Mouse (Mus musculus) heart, embryonic 12.5 days (tissue): Measurements from ENCODE around the gene Acp2. TPM values are rescaled to one million over a fixed set of nuclear protein-coding genes. Genes with fewer than 3 reads are reported as not detected.
A peak's percentile ranks its signal among the peaks of the same experiment; 100 is the strongest.

Experiments used
- ATAC-seq: fragments of 200-750 bp; cut with Nextera tagmentation; 2 replicates; pipeline ENCODE4 v1.8.0; 2017; ENCODE audit warnings: moderate TSS enrichment, moderate library complexity; ENCODE audit not compliant: insufficient number of reproducible peaks, low FRiP score
- H3K27ac ChIP-seq: fragments of 300-500 bp; sonication (generic); 2 replicates; pipeline ENCODE4 v1.5.1; 2016; ENCODE audit warnings: mild to moderate bottlenecking, moderate library complexity; ENCODE audit not compliant: poor library complexity, severe bottlenecking
- H3K27me3 ChIP-seq: fragments of 300-500 bp; sonication (generic); replicated peaks from 2 replicates; pipeline ENCODE4 v1.6.1; 2016; ENCODE audit warnings: mild to moderate bottlenecking, moderate library complexity
- H3K36me3 ChIP-seq: fragments of 300-500 bp; sonication (generic); 2 replicates; pipeline ENCODE4 v1.6.1; 2016; ENCODE audit warnings: mild to moderate bottlenecking, moderate library complexity
- H3K4me1 ChIP-seq: fragments of 300-500 bp; sonication (generic); replicated peaks from 2 replicates; pipeline ENCODE4 v1.6.1; 2016; ENCODE audit warnings: mild to moderate bottlenecking
- H3K4me2 ChIP-seq: fragments of 300-500 bp; sonication (generic); 2 replicates; pipeline ENCODE4 v1.6.1; 2016; ENCODE audit warnings: mild to moderate bottlenecking, moderate library complexity
- H3K4me3 ChIP-seq: fragments of 300-500 bp; sonication (generic); 2 replicates; pipeline ENCODE4 v1.5.1; 2016; ENCODE audit warnings: mild to moderate bottlenecking
- H3K9ac ChIP-seq: fragments of 300-500 bp; sonication (generic); 2 replicates; pipeline ENCODE4 v1.6.1; 2016; ENCODE audit warnings: mild to moderate bottlenecking, moderate library complexity
- H3K9me3 ChIP-seq: fragments of 300-500 bp; sonication (generic); replicated peaks from 2 replicates; pipeline ENCODE4 v1.6.1; 2016; ENCODE audit warnings: mild to moderate bottlenecking, moderate library complexity
- WGBS: fragments of 180-500 bp; shearing (Covaris S2); methylation state at CpG from one replicate; pipeline ENCODE4 v1.1.7; 2016; 5-methylcytosine and 5-hydroxymethylcytosine counted together
- polyA plus RNA-seq: library from polyadenylated mRNA; unstranded; fragments of >200 nt; fragmentation: Nextera tagmentation; extraction: Ambion mirVana; gene quantifications from 2 replicates; pipeline ENCODE4 v1.2.1, GENCODE M21; 2016

The Acp2 gene
- polyA plus RNA-seq, 1 experiment from 2014 or later = 22.3 TPM

DNA sequence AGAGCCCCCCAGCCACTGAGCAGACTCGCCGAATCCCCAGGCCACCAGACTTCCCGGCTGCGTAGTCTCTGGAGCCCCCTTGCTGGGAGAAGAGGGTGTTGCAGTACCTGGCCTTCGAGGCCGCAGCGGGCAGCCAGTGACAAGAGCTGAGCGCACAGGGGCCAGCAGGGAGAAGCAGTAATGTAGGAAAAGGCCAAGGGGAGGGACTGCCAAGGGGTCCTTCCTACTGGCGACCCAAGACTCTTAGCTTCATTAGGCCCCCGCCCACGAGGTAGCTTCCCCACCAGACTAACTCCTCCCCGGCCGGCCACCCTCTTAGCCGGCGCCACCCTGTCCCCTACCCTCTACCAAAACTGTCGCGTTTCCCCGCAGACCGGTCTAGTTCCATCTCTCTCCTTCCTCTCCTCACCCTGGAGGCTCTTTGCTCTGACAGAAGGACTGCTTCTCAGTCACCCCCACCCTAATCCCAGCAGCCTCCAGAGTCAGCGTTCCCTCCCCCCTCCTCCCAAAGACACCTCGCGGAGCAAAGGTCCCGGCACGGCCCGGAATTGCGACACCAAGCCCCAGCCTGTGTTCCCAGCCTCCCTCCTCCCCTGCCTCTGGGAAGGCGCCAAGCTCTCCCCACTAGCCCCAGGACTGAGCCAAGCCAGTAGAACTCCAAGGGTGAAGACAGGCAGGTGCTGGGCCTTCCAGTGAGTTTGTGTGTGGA, 7.9 kb upstream of the Acp2 start:
- peaks cover 8% of the 10 kb centered on the region for H3K4me1 ChIP-seq
- no peaks in the 10 kb centered on the region for H3K9me3 ChIP-seq
- peak overlapping the region; percentile 67 for H3K9ac ChIP-seq
- H3K27me3 ChIP-seq = no peaks in the 10 kb centered on the region
- peak; percentile 82 for ATAC-seq
- peak overlapping the region; percentile 40 for H3K4me3 ChIP-seq
- H3K36me3 ChIP-seq = no peaks in the 10 kb centered on the region
- H3K27ac ChIP-seq = no peak overlapping the region
- 1% methylated on average over 27 of the region's 27 CpGs for WGBS
- H3K4me2 ChIP-seq = peak overlapping the region; percentile 76

DNA sequence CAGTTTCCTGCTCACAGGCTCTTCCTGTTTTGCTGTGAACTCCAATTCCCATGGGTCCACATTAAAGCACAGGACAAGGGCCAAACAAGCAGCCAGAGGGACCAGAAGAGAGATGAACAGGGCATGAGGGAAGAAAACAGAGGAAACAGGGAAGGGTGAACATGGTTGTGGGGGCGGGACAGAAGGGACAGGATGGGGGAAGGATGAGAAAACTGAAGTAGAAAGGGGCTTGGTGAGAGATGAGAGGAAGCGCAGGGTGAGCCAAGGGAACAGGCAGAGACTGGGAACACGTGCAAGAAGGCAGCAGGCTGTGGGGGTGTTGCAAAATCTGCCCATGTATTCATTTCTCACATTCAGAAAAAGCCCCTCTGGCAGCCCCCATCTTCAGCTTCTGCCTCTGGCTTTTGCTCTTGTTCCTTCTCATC, 6.1 kb upstream of the Acp2 start:
- Histone ChIP-seq H3K9ac (no peak overlapping the region), H3K27ac (no peak overlapping the region), H3K36me3 (no peaks in the 10 kb centered on the region), H3K4me3 (no peak overlapping the region), H3K4me2 (no peak overlapping the region), H3K9me3 (no peaks in the 10 kb centered on the region), H3K4me1 (peaks cover 11% of the 10 kb centered on the region), H3K27me3 (no peaks in the 10 kb centered on the region)
- WGBS = 47% methylated on average over 3 of the region's 3 CpGs
- no peak for ATAC-seq

- ATAC-seq = no peak
- Histone ChIP-seq H3K27me3 (no peaks in the 10 kb centered on the region), H3K4me2 (no peak overlapping the region)
These were observed 3.8 kb upstream of the Acp2 start for GRCm38 (mm10) chr2:91198888-91199287.

DNA sequence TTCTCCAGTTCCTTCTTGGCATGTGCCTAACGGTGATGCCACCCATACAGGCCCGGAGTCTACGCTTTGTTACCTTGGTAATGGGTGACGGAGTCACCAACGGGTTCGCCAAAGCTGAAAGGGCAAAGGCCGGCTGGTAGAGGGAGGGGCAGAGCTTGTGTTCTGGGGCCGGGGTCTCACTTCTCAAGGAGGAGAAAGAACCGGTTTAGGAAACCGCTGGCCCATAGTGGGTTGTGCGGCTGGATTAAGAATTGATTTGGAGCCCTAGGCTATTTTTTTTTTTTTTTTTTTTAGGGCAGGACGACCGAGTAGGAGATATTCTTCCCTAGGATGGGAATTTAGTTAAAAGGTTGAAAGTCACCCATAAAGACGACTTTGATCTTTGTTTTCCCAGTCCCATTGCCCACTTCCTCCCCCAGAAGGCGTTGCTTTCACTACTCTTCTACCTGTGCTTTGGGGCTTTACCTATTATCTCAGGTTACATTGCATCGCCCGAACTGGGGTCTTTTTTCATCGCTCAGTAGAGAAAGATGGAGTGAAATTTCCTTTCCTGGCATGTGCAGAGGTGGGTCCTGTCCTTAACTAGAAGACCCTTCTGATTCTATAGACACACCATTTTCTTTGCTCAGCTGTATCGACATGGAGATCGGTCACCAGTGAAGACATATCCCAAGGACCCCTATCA, 429 bp downstream of the Acp2 start:
- Histone ChIP-seq H3K4me1 (peaks cover 16% of the 10 kb centered on the region), H3K27ac (peak overlapping the region; percentile 95; the same call in 1 of the 2 replicates), H3K9ac (peak overlapping the region; percentile 75), H3K4me3 (peak overlapping the region; percentile 64), H3K4me2 (peak overlapping the region; percentile 75), H3K9me3 (no peaks in the 10 kb centered on the region), H3K36me3 (peaks cover 32% of the 10 kb centered on the region), H3K27me3 (no peaks in the 10 kb centered on the region)
- ATAC-seq = no peak; the same call in 1 of the 2 replicates
- WGBS = 13% methylated on average over 20 of the region's 20 CpGs

More at GRCm38 (mm10) chr2:91198888-91199287, 3.8 kb upstream of the Acp2 start:
- Histone ChIP-seq H3K9ac (no peak overlapping the region), H3K36me3 (no peaks in the 10 kb centered on the region), H3K27ac (no peak overlapping the region), H3K4me3 (no peak overlapping the region), H3K9me3 (no peaks in the 10 kb centered on the region), H3K4me1 (peaks cover 21% of the 10 kb centered on the region)
- WGBS = 77% methylated on average over 3 of the region's 3 CpGs

GRCm38 (mm10) chr2:91206254-91206775, 3.6 kb downstream of the Acp2 start:
- Histone ChIP-seq H3K27ac (no peak overlapping the region), H3K27me3 (no peaks in the 10 kb centered on the region), H3K4me3 (no peak overlapping the region), H3K36me3 (peaks cover 60% of the 10 kb centered on the region), H3K9ac (no peak overlapping the region), H3K4me2 (no peak overlapping the region), H3K9me3 (no peaks in the 10 kb centered on the region), H3K4me1 (peaks cover 16% of the 10 kb centered on the region)
- ATAC-seq = no peak
- 88% methylated on average over 9 of the region's 9 CpGs for whole genome bisulfite sequencing

GRCm38 (mm10) chr2:91213311-91213710, 10.6 kb downstream of the Acp2 start:
- no peak for ATAC-seq
- H3K27me3 ChIP-seq = no peaks in the 10 kb centered on the region
- no peak overlapping the region for H3K27ac ChIP-seq
- no peaks in the 10 kb centered on the region for H3K4me1 ChIP-seq
- no peak overlapping the region for H3K9ac ChIP-seq
- no peak overlapping the region for H3K4me3 ChIP-seq
- H3K9me3 ChIP-seq = no peaks in the 10 kb centered on the region
- H3K36me3 ChIP-seq = peaks cover 62% of the 10 kb centered on the region
- no peak overlapping the region for H3K4me2 ChIP-seq

DNA sequence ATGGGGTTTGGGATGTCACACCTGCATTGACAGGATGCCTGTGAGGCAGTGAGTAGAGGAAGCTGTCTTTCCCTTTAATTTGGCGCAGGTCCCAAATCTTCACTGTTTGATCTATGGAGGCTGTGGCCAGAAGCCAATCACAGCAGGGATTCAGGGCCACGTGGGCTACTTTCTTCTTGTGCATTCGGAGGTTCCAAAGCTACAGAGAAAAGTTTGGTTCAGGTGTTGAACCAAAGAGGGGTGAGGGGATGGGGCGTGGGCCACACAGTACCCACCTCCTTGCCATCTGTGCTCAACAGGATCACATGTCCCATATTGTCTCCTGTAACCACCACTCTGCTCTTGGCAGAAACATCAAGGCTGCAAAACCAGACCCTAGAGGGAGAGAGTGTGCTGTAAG, 14.3 kb downstream of the Acp2 start:
- peaks cover 29% of the 10 kb centered on the region for H3K36me3 ChIP-seq
- no peaks in the 10 kb centered on the region for H3K9me3 ChIP-seq
- WGBS = 64% methylated on average over 4 of the region's 4 CpGs
- H3K27ac ChIP-seq = no peak overlapping the region
- no peaks in the 10 kb centered on the region for H3K4me1 ChIP-seq
- no peak overlapping the region for H3K4me3 ChIP-seq
- no peaks in the 10 kb centered on the region for H3K27me3 ChIP-seq
- no peak for ATAC-seq
- no peak overlapping the region for H3K9ac ChIP-seq
- no peak overlapping the region for H3K4me2 ChIP-seq

- H3K4me2 ChIP-seq = no peak overlapping the region
- H3K27me3 ChIP-seq = no peaks in the 10 kb centered on the region
- H3K9me3 ChIP-seq = no peaks in the 10 kb centered on the region
- no peak overlapping the region for H3K4me3 ChIP-seq
- H3K36me3 ChIP-seq = peaks cover 5% of the 10 kb centered on the region; the same call in 1 of the 2 replicates
- no peak for ATAC-seq
- H3K4me1 ChIP-seq = no peaks in the 10 kb centered on the region
- 92% methylated on average over 3 of the region's 3 CpGs for WGBS
- no peak overlapping the region for H3K9ac ChIP-seq
- no peak overlapping the region for H3K27ac ChIP-seq
These were observed 17.8 kb downstream of the Acp2 start for GRCm38 (mm10) chr2:91220501-91220900.

- ATAC-seq = no peak
- H3K36me3 ChIP-seq = no peaks in the 10 kb centered on the region
- no peaks in the 10 kb centered on the region for H3K9me3 ChIP-seq
- H3K9ac ChIP-seq = no peak overlapping the region
- H3K4me1 ChIP-seq = no peaks in the 10 kb centered on the region
- no peak overlapping the region for H3K4me3 ChIP-seq
- WGBS = 66% methylated on average over 2 of the region's 2 CpGs
- H3K27me3 ChIP-seq = no peaks in the 10 kb centered on the region
- no peak overlapping the region for H3K4me2 ChIP-seq
- H3K27ac ChIP-seq = no peak overlapping the region
These were observed 20.9 kb downstream of the Acp2 start for GRCm38 (mm10) chr2:91223614-91224013.

DNA sequence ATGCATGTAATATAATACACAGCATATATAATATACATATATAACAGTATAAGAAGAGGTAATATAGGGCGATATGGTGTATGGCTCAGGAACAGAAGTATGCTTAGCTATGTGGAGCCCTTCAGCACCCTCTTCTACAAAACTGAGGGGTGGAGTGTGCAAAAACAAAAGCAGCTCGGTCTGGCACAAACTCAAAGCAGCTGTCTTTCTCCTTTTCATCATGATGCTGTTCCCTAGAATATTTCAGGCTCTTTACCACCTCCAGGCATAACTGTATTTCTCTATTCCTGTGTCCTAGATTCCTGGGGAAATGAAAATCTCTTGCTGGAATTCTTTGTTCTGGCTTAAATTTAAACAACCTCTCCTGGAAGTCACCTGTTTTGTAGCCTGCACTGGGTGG, 27.1 kb downstream of the Acp2 start:
- no peak for ATAC-seq
- Histone ChIP-seq H3K4me1 (no peaks in the 10 kb centered on the region), H3K9ac (no peak overlapping the region), H3K9me3 (no peaks in the 10 kb centered on the region), H3K27ac (no peak overlapping the region), H3K36me3 (peaks cover 8% of the 10 kb centered on the region; the same call in 1 of the 2 replicates), H3K4me3 (no peak overlapping the region), H3K4me2 (no peak overlapping the region), H3K27me3 (no peaks in the 10 kb centered on the region)
- WGBS = 77% methylated on average over 2 of the region's 2 CpGs
